Mouse (Mus musculus): ENCODE measurements at regions not wholly inside any gene's neighbourhood (a gene's known extent, or its start where the extent isn't known, plus 50 kb on each side); places are given as distances from the start of the nearest gene placed in this dataset.

GRCm38 (mm10) chr16:76183556-76183955, 161.5 kb upstream of the Samsn1 start:
- TF ChIP-seq GATA1 (IDR thresholded peaks at IDR 0.05; ENCODE audit: borderline replicate concordance, low read length) (no peak), FLI1 (IDR thresholded peaks at IDR 0.05; ENCODE audit: low read length) (no peak)
